Mouse (Mus musculus): ENCODE measurements around the gene Pde1a.

GRCm38 (mm10) chr2:79972271-79972670, 157.0 kb downstream of the Pde1a start:
- TF ChIP-seq CTCF (IDR thresholded peaks at IDR 0.05; ENCODE audit: low read depth, low read length) (no peak), TAL1 (conservative IDR thresholded peaks at IDR 0.05; ENCODE audit: low read depth, low read length) (no peak)
